Mouse (Mus musculus) liver, postnatal 0 days (tissue): Measurements from ENCODE around the gene Fosb.

ENCODE experiments used
- CTCF ChIP-seq: sonication (generic); IDR thresholded peaks from 2 replicates; pipeline ENCODE4 v1.5.1; 2016; ENCODE audit warnings: antibody characterized with exemption, low read depth
- EP300 ChIP-seq: IDR thresholded peaks from 2 replicates; pipeline ENCODE4 v1.6.1; 2016; ENCODE audit warnings: antibody characterized with exemption, low read depth, mild to moderate bottlenecking

DNA sequence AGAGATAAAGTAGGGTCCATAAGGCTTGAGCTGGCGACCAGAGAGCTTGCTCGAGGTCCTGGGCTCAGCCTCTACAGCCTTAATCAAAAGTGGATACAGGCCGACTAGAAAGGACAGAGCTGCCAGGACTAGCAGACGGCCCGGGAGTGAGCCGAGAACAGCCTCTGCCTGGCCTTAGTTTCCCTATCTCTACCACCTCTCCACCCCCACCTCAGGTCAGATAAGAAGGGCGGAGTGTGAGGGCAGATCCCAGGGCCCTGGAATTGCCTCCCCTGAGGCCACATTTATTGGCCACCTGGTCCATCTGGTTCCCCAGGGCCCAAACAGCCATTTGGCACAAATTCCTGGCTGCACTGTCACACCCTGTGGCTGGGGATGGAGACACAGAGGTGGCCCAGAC is 44.7 kb downstream of the Fosb start:
- no peak for TF ChIP-seq EP300
- TF ChIP-seq CTCF: no peak
